Mouse (Mus musculus) stomach, embryonic 15.5 days (tissue): Measurements from ENCODE around the gene Srbd1. TPM values are rescaled to one million over a fixed set of nuclear protein-coding genes. Genes with fewer than 3 reads are reported as not detected.

ENCODE experiments used
- ATAC-seq: fragments of 200-750 bp; cut with Nextera tagmentation; 2 replicates; pipeline ENCODE4 v1.8.0; 2017; ENCODE audit warnings: low read depth, moderate number of reproducible peaks, moderate TSS enrichment; ENCODE audit not compliant: insufficient read depth, low FRiP score
- H3K27ac ChIP-seq: fragments of 300-500 bp; sonication (generic); 2 replicates; pipeline ENCODE4 v1.5.1; 2015; ENCODE audit warnings: mild to moderate bottlenecking, inconsistent platforms
- H3K27me3 ChIP-seq: fragments of 300-500 bp; sonication (generic); replicated peaks from 2 replicates; pipeline ENCODE4 v1.6.1; 2015; ENCODE audit warnings: inconsistent platforms
- H3K36me3 ChIP-seq: fragments of 300-500 bp; sonication (generic); 2 replicates; pipeline ENCODE4 v1.6.1; 2015; ENCODE audit warnings: inconsistent platforms
- H3K4me1 ChIP-seq: fragments of 300-500 bp; sonication (generic); 2 replicates; pipeline ENCODE4 v1.6.1; 2015; ENCODE audit warnings: inconsistent platforms
- H3K4me2 ChIP-seq: fragments of 300-500 bp; sonication (generic); 2 replicates; pipeline ENCODE4 v1.6.1; 2015; ENCODE audit warnings: mild to moderate bottlenecking, inconsistent platforms
- H3K4me3 ChIP-seq: fragments of 300-500 bp; sonication (generic); replicated peaks from 2 replicates; pipeline ENCODE4 v1.5.1; 2015; ENCODE audit warnings: inconsistent platforms
- H3K9ac ChIP-seq: fragments of 300-500 bp; sonication (generic); 2 replicates; pipeline ENCODE4 v1.6.1; 2015; ENCODE audit warnings: inconsistent platforms
- H3K9me3 ChIP-seq: fragments of 300-500 bp; sonication (generic); 2 replicates; pipeline ENCODE4 v1.6.1; 2016; ENCODE audit warnings: inconsistent platforms
- WGBS: fragments of 180-500 bp; shearing (Covaris S2); methylation state at CpG from one replicate; pipeline ENCODE4 v1.1.7; 2015; 5-methylcytosine and 5-hydroxymethylcytosine counted together
- polyA plus RNA-seq: library from polyadenylated mRNA; unstranded; fragments of >200 nt; fragmentation: Nextera tagmentation; extraction: Ambion mirVana; gene quantifications from 2 replicates; pipeline ENCODE4 v1.2.1, GENCODE M21; 2015

Srbd1 gene
- polyA plus RNA-seq, 1 experiment from 2014 or later = 13.3 TPM

DNA sequence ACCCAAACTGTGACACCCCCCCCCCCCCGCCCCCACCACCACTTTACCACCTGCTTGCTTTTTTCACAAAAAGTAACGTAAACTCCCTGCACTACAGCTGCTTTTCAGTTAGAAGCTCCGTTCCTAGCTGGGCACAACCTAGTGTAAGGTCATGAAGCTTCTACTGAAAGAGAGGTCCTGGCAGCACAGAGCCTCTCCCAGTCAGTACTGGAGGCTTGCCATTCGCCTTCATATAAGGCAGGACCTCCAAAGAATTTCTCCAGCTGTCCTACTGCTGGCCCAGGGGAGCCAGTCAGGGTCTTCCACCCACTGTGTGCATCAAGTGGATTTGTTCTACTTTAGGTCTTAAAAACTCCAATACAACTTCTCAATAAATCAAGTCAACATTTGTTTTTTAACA lies 149.9 kb downstream of the Srbd1 start:
- H3K4me3 ChIP-seq = no peak overlapping the region
- no peak overlapping the region for H3K4me2 ChIP-seq
- peaks cover 11% of the 10 kb centered on the region; the same call in 1 of the 2 replicates for H3K36me3 ChIP-seq
- ATAC-seq = no peak
- no peak overlapping the region for H3K9ac ChIP-seq
- no peak overlapping the region for H3K27ac ChIP-seq
- 82% methylated on average over 4 of the region's 4 CpGs for WGBS
- H3K27me3 ChIP-seq = no peaks in the 10 kb centered on the region
- H3K9me3 ChIP-seq = peaks cover 4% of the 10 kb centered on the region; the same call in 1 of the 2 replicates
- 0 out of 2 replicates have a peak, but pooled peaks cover 3% of the 10 kb centered on the region for H3K4me1 ChIP-seq

DNA sequence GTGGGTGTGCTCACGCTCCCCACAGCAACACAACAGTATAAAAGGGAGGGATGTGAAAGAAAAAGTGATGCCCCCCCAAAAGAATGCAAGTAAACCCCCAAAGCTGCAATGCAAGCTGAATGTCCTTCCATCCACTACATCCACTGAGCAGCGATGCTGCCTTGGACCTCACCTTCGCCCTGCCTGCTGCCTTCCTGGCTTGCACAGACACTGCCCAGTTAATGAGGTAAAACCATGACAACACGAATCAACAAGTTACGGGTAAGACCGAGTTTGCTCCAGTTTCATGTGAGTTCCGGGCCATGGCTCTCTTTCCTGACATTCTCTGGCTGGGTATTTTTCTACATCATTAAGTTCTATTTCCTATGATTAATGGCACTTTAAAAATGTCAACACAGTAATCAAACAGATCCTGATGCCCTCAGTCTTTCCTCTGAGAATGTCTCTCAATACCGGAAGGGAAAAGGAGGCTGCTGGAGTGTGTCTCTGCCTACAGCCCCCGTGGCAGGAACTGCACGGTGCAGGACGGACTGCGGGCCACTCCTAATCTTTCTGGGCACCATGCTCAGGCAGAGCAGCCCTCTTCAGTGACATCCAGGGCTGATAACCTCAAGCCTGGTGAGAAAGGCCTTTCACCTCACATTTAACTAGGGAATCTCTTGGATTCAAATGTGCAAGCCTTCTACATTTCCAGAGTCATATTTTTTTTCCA lies 155.8 kb downstream of the Srbd1 start:
- no peaks in the 10 kb centered on the region for H3K36me3 ChIP-seq
- H3K9me3 ChIP-seq = no peaks in the 10 kb centered on the region
- no peak overlapping the region for H3K4me2 ChIP-seq
- WGBS = 52% methylated on average over 12 of the region's 12 CpGs
- H3K9ac ChIP-seq = no peak overlapping the region
- 0 out of 2 replicates have a peak, but pooled peaks cover 3% of the 10 kb centered on the region for H3K4me1 ChIP-seq
- no peak overlapping the region for H3K4me3 ChIP-seq
- no peak overlapping the region for H3K27ac ChIP-seq
- no peaks in the 10 kb centered on the region for H3K27me3 ChIP-seq
- ATAC-seq = no peak

DNA sequence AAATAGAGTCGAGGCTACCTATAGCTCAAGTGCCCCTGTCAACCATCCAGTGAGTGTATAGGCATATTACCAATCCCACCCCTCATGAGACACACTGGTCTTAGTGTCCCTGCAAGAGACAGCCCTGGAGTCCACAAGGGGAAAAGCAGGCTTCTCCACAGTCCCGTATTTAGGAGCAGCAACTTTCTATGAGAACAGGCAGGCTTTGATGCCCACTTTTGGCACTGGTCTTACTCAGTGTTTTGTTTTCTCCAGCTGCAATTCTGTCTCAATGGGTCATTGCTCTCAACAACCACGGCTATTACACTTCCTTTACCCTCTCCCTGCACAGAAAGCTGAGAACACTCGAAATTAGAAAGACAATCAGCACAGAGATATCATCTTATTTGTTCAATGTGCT lies 157.4 kb downstream of the Srbd1 start:
- Histone ChIP-seq H3K9ac (no peak overlapping the region), H3K4me3 (no peak overlapping the region), H3K4me2 (no peak overlapping the region), H3K27ac (no peak overlapping the region), H3K9me3 (no peaks in the 10 kb centered on the region), H3K27me3 (no peaks in the 10 kb centered on the region), H3K36me3 (no peaks in the 10 kb centered on the region), H3K4me1 (0 out of 2 replicates have a peak, but pooled peaks cover 3% of the 10 kb centered on the region)
- 71% methylated on average over 4 of the region's 4 CpGs for WGBS
- ATAC-seq = no peak

DNA sequence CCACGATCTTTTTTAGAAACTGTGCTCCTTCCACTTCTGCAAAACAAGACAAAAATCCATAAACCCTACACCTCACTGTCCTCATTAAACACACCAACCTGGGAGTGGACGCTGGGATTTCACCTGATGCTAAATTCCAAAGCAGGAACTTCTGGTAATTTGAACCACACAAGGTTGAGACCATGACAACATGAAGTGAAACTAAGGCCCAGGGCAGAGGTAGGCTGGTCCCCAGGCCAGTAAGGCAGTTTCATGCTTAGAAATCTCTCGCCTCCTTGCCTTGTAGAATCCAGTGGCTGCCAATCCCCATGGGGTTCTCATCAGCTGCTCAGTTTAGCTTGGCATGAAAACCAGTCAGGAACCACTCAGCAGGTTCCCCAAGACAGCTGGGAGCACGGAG lies 158.4 kb downstream of the Srbd1 start:
- Histone ChIP-seq H3K4me2 (no peak overlapping the region), H3K9ac (no peak overlapping the region), H3K27ac (no peak overlapping the region), H3K27me3 (no peaks in the 10 kb centered on the region), H3K36me3 (no peaks in the 10 kb centered on the region), H3K4me3 (no peak overlapping the region), H3K9me3 (no peaks in the 10 kb centered on the region), H3K4me1 (0 out of 2 replicates have a peak, but pooled peaks cover 3% of the 10 kb centered on the region)
- 71% methylated on average over 4 of the region's 4 CpGs for WGBS
- ATAC-seq = no peak

DNA sequence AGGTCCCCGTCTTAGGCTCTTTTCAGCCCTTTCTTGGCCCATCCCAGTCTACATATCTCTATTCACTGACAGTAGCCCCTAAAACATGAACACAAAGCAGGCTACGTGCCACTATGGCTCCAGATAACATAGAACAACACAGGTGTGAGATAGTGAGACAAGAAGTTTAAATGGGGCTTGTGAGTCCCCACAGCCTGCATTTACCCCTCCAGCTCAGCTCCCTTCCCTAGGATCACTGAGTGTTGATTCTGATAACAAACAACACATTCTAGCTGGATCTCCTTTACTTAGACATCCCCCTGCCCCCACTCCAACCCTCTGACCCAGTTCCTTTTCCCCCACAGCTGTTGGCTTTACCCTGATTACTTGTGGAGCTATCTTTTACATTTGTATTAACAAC lies 158.8 kb downstream of the Srbd1 start:
- 68% methylated on average over 2 of the region's 2 CpGs for WGBS
- Histone ChIP-seq H3K27me3 (no peaks in the 10 kb centered on the region), H3K27ac (no peak overlapping the region), H3K9me3 (no peaks in the 10 kb centered on the region), H3K4me3 (no peak overlapping the region), H3K4me2 (no peak overlapping the region), H3K4me1 (0 out of 2 replicates have a peak, but pooled peaks cover 3% of the 10 kb centered on the region), H3K36me3 (no peaks in the 10 kb centered on the region), H3K9ac (no peak overlapping the region)
- ATAC-seq = no peak

DNA sequence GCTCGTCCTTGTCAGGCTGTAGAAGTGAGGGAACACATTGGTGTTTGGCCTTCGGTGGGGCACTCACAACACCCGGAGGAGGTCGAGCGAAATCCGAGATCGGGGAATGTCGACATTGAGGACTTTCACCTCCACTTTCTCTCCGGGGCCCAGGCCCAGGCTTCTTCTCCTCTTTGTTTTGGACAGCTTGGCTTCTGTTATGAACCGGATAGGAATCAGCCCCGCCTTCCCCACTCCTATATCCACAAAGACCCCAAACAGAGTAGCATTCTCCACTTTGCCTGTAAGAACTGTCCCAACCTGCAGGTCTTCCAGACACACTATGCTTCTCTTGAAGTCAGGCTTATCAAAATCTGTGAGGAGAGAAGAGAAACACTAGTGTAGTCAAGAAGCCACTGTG lies 159.8 kb downstream of the Srbd1 start:
- Histone ChIP-seq H3K9ac (no peak overlapping the region), H3K4me1 (no peaks in the 10 kb centered on the region), H3K4me2 (no peak overlapping the region), H3K36me3 (no peaks in the 10 kb centered on the region), H3K4me3 (no peak overlapping the region), H3K27me3 (no peaks in the 10 kb centered on the region), H3K27ac (no peak overlapping the region), H3K9me3 (no peaks in the 10 kb centered on the region)
- WGBS = 69% methylated on average over 11 of the region's 11 CpGs
- no peak for ATAC-seq

DNA sequence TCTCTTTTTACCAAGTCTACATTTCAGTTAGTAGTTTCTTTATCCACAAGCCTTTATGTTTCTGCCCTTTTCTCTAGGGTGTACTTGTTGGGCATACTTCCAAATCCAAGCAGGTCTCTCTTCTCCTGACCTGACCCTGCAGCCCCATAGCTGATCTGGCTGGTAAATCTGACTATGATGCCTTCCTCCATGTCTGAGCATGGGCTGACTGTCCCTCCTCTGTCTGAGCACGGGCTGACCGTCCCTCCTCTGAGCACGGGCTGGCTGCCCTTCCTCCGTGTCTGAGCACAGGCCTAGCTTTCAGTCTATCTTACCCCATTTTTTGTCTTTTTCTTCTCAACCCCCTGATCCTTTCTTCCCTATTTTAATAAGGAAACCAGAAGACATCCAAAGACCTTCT lies 162.7 kb downstream of the Srbd1 start:
- WGBS = 95% methylated on average over 4 of the region's 4 CpGs
- no peaks in the 10 kb centered on the region for H3K27me3 ChIP-seq
- H3K4me2 ChIP-seq = no peak overlapping the region
- ATAC-seq = no peak
- H3K27ac ChIP-seq = no peak overlapping the region
- no peak overlapping the region for H3K4me3 ChIP-seq
- no peaks in the 10 kb centered on the region for H3K4me1 ChIP-seq
- no peaks in the 10 kb centered on the region for H3K9me3 ChIP-seq
- no peaks in the 10 kb centered on the region for H3K36me3 ChIP-seq
- no peak overlapping the region for H3K9ac ChIP-seq

DNA sequence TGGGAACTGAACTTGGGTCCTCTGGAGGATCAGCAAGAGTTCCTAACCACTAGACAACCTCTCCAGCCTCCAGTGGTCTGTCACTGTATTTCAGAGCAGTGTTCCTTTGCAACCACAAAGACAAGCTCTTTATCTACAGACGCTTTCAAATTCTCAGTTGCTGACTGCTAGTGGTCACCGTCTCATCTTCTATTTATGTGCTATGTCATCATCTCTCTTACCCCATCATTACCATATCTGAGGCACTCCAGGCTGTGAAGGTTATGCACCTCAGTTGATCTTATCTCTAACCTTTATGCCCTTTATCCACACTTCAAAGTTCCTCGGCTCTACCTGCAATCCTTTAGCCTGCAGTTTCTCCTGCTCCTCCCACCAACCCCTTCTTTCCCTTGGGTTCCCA lies 163.1 kb downstream of the Srbd1 start:
- no peak for ATAC-seq
- no peaks in the 10 kb centered on the region for H3K27me3 ChIP-seq
- WGBS = 88% methylated on average over 3 of the region's 3 CpGs
- H3K4me1 ChIP-seq = no peaks in the 10 kb centered on the region
- no peak overlapping the region for H3K4me3 ChIP-seq
- no peaks in the 10 kb centered on the region for H3K9me3 ChIP-seq
- no peaks in the 10 kb centered on the region for H3K36me3 ChIP-seq
- H3K9ac ChIP-seq = no peak overlapping the region
- H3K4me2 ChIP-seq = no peak overlapping the region
- no peak overlapping the region for H3K27ac ChIP-seq

DNA sequence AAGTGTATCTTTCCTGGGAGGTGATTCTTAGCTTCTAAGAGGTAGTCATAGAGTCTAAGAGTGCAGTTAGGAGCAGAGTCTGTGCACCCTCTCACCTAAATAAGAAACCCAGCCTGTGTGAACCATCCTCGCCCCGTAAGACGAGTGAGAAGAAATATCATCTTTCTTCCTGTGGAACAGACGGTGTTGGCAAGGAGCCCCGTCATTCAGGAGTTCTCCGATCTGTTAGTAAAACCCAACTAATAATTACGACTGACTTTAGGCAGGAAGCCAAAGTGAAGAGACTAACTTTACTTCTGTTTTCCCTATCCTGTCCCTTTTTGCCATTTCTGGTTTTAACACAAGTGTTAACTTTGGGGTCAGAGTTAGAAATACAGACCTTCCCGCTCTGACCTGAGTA lies 166.1 kb downstream of the Srbd1 start:
- Histone ChIP-seq H3K9me3 (no peaks in the 10 kb centered on the region), H3K36me3 (no peaks in the 10 kb centered on the region), H3K4me3 (no peak overlapping the region), H3K4me2 (no peak overlapping the region), H3K27ac (no peak overlapping the region), H3K4me1 (no peaks in the 10 kb centered on the region), H3K27me3 (no peaks in the 10 kb centered on the region), H3K9ac (no peak overlapping the region)
- ATAC-seq = no peak
- WGBS = 37% methylated on average over 8 of the region's 8 CpGs

DNA sequence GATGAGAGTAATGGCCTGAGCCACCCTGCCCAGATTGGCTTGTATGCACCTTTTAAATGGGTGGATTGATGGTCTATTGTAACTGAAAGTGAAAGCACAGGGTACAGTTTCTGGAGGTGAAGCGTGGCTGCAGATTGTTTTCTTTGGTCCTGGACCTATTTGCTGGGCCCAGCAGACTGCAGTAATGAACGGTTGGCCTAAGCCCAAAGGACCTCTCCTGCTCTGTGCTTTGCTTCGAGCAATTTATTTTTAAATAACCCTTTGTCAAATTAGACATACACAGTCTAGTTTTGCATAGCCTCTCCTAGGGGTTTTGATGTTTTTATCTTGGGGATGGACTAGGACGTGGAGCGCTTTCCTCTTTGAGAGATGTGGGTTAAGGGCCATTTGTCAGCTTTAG lies 169.9 kb downstream of the Srbd1 start:
- Histone ChIP-seq H3K27ac (no peak overlapping the region), H3K4me1 (no peaks in the 10 kb centered on the region), H3K27me3 (no peaks in the 10 kb centered on the region), H3K4me2 (no peak overlapping the region), H3K36me3 (no peaks in the 10 kb centered on the region), H3K9ac (no peak overlapping the region), H3K9me3 (no peaks in the 10 kb centered on the region), H3K4me3 (no peak overlapping the region)
- ATAC-seq = no peak
- WGBS = 37% methylated on average over 5 of the region's 5 CpGs

DNA sequence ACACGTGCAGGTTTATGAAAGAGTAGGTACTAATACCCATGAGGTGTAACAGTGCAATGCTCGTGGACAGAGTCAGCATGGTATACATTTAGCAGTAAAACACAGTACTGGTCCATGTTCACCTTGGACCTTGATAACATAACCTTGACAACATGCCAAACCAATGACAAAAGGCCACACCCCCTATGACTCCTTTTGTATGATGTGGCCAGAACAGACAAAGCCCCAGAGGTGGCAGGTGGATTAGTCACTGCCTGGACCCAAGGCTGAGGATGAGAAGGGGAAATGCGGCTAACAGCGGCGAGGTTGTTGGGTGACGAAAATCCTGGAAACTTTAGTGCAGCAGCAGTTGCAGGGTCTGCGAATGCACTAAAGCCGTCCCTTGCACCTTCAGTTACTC lies 170.4 kb downstream of the Srbd1 start:
- no peaks in the 10 kb centered on the region for H3K27me3 ChIP-seq
- no peaks in the 10 kb centered on the region for H3K4me1 ChIP-seq
- no peaks in the 10 kb centered on the region for H3K9me3 ChIP-seq
- no peak overlapping the region for H3K9ac ChIP-seq
- no peak overlapping the region for H3K4me2 ChIP-seq
- 88% methylated on average over 8 of the region's 8 CpGs for whole genome bisulfite sequencing
- no peak overlapping the region for H3K4me3 ChIP-seq
- no peak for ATAC-seq
- H3K27ac ChIP-seq = no peak overlapping the region
- no peaks in the 10 kb centered on the region for H3K36me3 ChIP-seq

DNA sequence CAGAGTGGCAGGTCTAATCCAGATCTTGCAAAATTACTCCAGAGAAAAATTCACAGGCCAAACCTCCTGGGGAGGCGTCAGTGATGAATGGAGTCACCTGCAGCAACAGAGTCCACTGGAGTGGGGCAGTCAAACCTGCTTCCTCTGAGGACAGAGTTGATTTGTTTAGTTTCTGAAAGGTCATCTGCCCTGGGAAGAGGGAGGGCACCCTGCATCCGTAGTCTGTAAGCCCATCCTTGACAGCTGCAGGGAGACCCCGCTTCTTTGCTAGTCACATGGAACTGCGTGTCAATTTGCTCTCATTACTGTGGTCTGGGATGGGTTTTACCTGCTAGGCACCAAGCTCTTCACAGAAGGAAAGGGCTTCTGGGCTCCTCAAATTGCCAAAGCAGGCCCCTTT lies 173.9 kb downstream of the Srbd1 start:
- no peaks in the 10 kb centered on the region for H3K27me3 ChIP-seq
- no peak overlapping the region for H3K27ac ChIP-seq
- H3K4me1 ChIP-seq = no peaks in the 10 kb centered on the region
- no peak overlapping the region for H3K4me3 ChIP-seq
- H3K36me3 ChIP-seq = no peaks in the 10 kb centered on the region
- ATAC-seq = no peak
- 29% methylated on average over 4 of the region's 4 CpGs for WGBS
- H3K4me2 ChIP-seq = no peak overlapping the region
- no peak overlapping the region for H3K9ac ChIP-seq
- no peaks in the 10 kb centered on the region for H3K9me3 ChIP-seq

DNA sequence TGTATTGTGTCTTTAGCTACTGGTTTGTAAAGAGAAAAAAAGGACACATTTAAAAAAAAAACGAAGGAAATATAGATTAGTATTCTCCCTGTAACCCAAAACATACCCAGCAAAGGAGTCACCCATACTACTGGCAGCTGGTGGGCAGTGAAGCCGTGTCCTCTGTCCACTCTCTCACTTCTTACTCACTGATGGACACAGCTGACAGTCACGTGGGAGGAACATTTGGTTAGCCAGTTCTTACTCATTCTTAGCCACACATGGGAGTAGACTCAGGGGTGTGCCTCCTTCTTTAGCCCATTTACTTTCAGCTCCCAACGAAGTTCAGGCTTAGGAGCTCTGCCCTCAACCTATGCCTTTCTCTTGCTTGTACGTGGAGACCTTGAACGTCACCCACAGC lies 183.3 kb downstream of the Srbd1 start:
- no peaks in the 10 kb centered on the region for H3K4me1 ChIP-seq
- no peak overlapping the region for H3K4me3 ChIP-seq
- no peaks in the 10 kb centered on the region for H3K27me3 ChIP-seq
- no peak for ATAC-seq
- no peaks in the 10 kb centered on the region for H3K9me3 ChIP-seq
- H3K4me2 ChIP-seq = no peak overlapping the region
- no peaks in the 10 kb centered on the region for H3K36me3 ChIP-seq
- H3K27ac ChIP-seq = no peak overlapping the region
- WGBS = 67% methylated on average over 6 of the region's 6 CpGs
- no peak overlapping the region for H3K9ac ChIP-seq
